Mouse (Mus musculus) WW6 (cell line): ENCODE results near the gene Ccdc115.

Source experiments
- DNase-seq: peaks from one replicate; pipeline ENCODE4 v3.0.0-alpha.2; 2013; ENCODE audit warnings: low read depth, low spot score

Ccdc115 gene

GRCm38 (mm10) chr1:34439215-34439960, at the start of gene Ccdc115, which contains the start of gene Imp4:
Gene Ccdc115 (minus strand): TSS chr1:34439672.
Gene Imp4 (plus strand): TSS chr1:34439851.
- peak; percentile 95 for DNase-seq

- no peak for DNase-seq
These were observed 47.9 kb upstream of the Ccdc115 start for GRCm38 (mm10) chr1:34487383-34487782.

- DNase-seq, result peak; percentile 55
These were observed 46.2 kb upstream of the Ccdc115 start for GRCm38 (mm10) chr1:34485461-34486188.

GRCm38 (mm10) chr1:34484470-34484869, 45.0 kb upstream of the Ccdc115 start:
- DNase-seq, result no peak

- DNase-seq, result no peak
These were observed 42.6 kb upstream of the Ccdc115 start for GRCm38 (mm10) chr1:34481920-34482669.

- no peak for DNase-seq
These were observed 41.3 kb upstream of the Ccdc115 start for GRCm38 (mm10) chr1:34480801-34481200.

GRCm38 (mm10) chr1:34478891-34479655, 39.6 kb upstream of the Ccdc115 start:
- DNase-seq, result no peak

GRCm38 (mm10) chr1:34472427-34473300, 33.2 kb upstream of the Ccdc115 start:
- no peak for DNase-seq

- DNase-seq, result no peak
These were observed 30.3 kb upstream of the Ccdc115 start for GRCm38 (mm10) chr1:34469801-34470200.

- DNase-seq, result no peak
These were observed 29.0 kb upstream of the Ccdc115 start for GRCm38 (mm10) chr1:34468500-34468899.

- DNase-seq, result no peak
These were observed 28.6 kb upstream of the Ccdc115 start for GRCm38 (mm10) chr1:34468051-34468450.

GRCm38 (mm10) chr1:34465445-34465844, 26.0 kb upstream of the Ccdc115 start:
- no peak for DNase-seq

GRCm38 (mm10) chr1:34464310-34464817, 24.9 kb upstream of the Ccdc115 start:
- DNase-seq, result no peak

- DNase-seq, result no peak
These were observed 23.3 kb upstream of the Ccdc115 start for GRCm38 (mm10) chr1:34462766-34463165.

GRCm38 (mm10) chr1:34460061-34460441, 20.6 kb upstream of the Ccdc115 start:
- no peak for DNase-seq

GRCm38 (mm10) chr1:34459284-34460060, 20.0 kb upstream of the Ccdc115 start, which contains the start of gene Ptpn18:
Gene Ptpn18 (plus strand): TSS chr1:34459762.
- DNase-seq, result peak; percentile 82

GRCm38 (mm10) chr1:34458431-34458830, 19.0 kb upstream of the Ccdc115 start:
- no peak for DNase-seq

- DNase-seq, result no peak
These were observed 3.7 kb upstream of the Ccdc115 start for GRCm38 (mm10) chr1:34443124-34443523.

GRCm38 (mm10) chr1:34439961-34440630, 624 bp upstream of the Ccdc115 start:
- DNase-seq, result no peak
